Mouse (Mus musculus): ENCODE measurements around the gene Gemin5.

- TF ChIP-seq CTCF (IDR thresholded peaks at IDR 0.05; ENCODE audit: extremely low read depth, insufficient read length, insufficient replicate concordance, low read depth, low read length) (no peak), POLR2A (IDR thresholded peaks at IDR 0.05; ENCODE audit: low read depth, low read length) (peak; percentile 80)
Observed at GRCm38 (mm10) chr11:58103697-58104306, 64.5 kb downstream of the Gemin5 start, which contains the start of gene Cnot8.

Data from small intestine, adult 2 months (tissue).